Mouse (Mus musculus): ENCODE measurements around the gene Fahd1.

The Fahd1 gene

GRCm38 (mm10) chr17:24850065-24850772 is at the start of gene Fahd1:
Gene Fahd1 (minus strand): TSS chr17:24850364.
- peak; percentile 99 for DNase-seq (ENCODE audit: low spot score)

GRCm38 (mm10) chr17:24899153-24899552 is 49.0 kb upstream of the Fahd1 start:
- DNase-seq (ENCODE audit: low spot score), result no peak

GRCm38 (mm10) chr17:24898041-24898854 is 48.1 kb upstream of the Fahd1 start:
- no peak for DNase-seq (ENCODE audit: low spot score)

- DNase-seq (ENCODE audit: low spot score), result no peak
These were observed 47.4 kb upstream of the Fahd1 start for GRCm38 (mm10) chr17:24897600-24897999.

GRCm38 (mm10) chr17:24896993-24897269 is 46.8 kb upstream of the Fahd1 start:
- no peak for DNase-seq (ENCODE audit: low spot score)

GRCm38 (mm10) chr17:24896241-24896992 is 46.3 kb upstream of the Fahd1 start, which contains the start of gene Nme3:
Gene Nme3 (plus strand): TSS chr17:24896500.
- peak; percentile 68 for DNase-seq (ENCODE audit: low spot score)

- DNase-seq (ENCODE audit: low spot score), result no peak
These were observed 45.5 kb upstream of the Fahd1 start for GRCm38 (mm10) chr17:24895571-24896240.

GRCm38 (mm10) chr17:24894995-24895547 is 44.9 kb upstream of the Fahd1 start, which contains the start of the genes Eme2 and Mrps34:
Gene Eme2 (minus strand): TSS chr17:24895087.
Gene Mrps34 (plus strand): TSS chr17:24895116.
- DNase-seq (ENCODE audit: low spot score), result peak; percentile 85

- DNase-seq (ENCODE audit: low spot score), result no peak
These were observed 44.2 kb upstream of the Fahd1 start for GRCm38 (mm10) chr17:24894061-24894994.

- DNase-seq (ENCODE audit: low spot score), result no peak
These were observed 43.1 kb upstream of the Fahd1 start for GRCm38 (mm10) chr17:24893276-24893675.

GRCm38 (mm10) chr17:24892785-24893184 is 42.6 kb upstream of the Fahd1 start:
- no peak for DNase-seq (ENCODE audit: low spot score)

GRCm38 (mm10) chr17:24891321-24891720 is 41.2 kb upstream of the Fahd1 start:
- DNase-seq (ENCODE audit: low spot score), result no peak

- no peak for DNase-seq (ENCODE audit: low spot score)
These were observed 40.3 kb upstream of the Fahd1 start for GRCm38 (mm10) chr17:24890151-24891092.

GRCm38 (mm10) chr17:24888862-24889261 is 38.7 kb upstream of the Fahd1 start:
- no peak for DNase-seq (ENCODE audit: low spot score)

- DNase-seq (ENCODE audit: low spot score), result no peak
These were observed 37.3 kb upstream of the Fahd1 start for GRCm38 (mm10) chr17:24887291-24888080.

GRCm38 (mm10) chr17:24886932-24887271 is 36.7 kb upstream of the Fahd1 start:
- DNase-seq (ENCODE audit: low spot score), result no peak

- DNase-seq (ENCODE audit: low spot score), result peak; percentile 100
These were observed 36.2 kb upstream of the Fahd1 start, which contains the start of the genes Nubp2 and Spsb3 for GRCm38 (mm10) chr17:24886134-24886931. Gene Nubp2 (minus strand): TSS chr17:24886349. Gene Spsb3 (plus strand): TSS chr17:24886643.
